Mouse (Mus musculus): ENCODE data around the gene Cab39l. TPM values are rescaled to one million over a fixed set of nuclear protein-coding genes. Genes with fewer than 3 reads are reported as not detected.

Cab39l gene
- polyA plus RNA-seq, 1 experiment: 5.5 TPM

DNA sequence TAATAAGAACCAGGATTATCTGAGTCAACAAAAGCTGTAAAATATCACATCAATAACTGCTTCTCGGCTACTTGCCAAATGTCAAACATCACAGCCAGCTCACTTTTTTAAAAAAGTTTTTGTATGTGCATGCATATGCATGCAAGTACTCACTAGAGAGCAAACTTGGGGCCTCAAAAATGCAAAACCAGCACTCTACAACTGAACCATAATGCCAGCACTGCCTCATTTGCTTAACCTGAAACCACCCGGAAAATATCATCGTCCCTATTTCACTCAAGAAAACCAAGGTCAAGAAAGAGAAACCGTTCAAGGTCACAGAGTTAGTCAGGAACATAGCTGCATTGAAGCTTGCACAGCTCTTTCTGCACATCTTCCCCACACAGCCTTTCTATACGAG lies 135.6 kb downstream of the Cab39l start:
- no peak for TF ChIP-seq POLR2A (IDR thresholded peaks at IDR 0.05; ENCODE audit: control insufficient read depth, extremely low read depth, insufficient read depth, low read length, poor library complexity)
- TF ChIP-seq CTCF (IDR thresholded peaks at IDR 0.05; ENCODE audit: borderline replicate concordance, control insufficient read depth, extremely low read depth, insufficient read depth, low read length, poor library complexity): no peak
- 95% methylated on average over 5 of the region's 5 CpGs for WGBS

DNA sequence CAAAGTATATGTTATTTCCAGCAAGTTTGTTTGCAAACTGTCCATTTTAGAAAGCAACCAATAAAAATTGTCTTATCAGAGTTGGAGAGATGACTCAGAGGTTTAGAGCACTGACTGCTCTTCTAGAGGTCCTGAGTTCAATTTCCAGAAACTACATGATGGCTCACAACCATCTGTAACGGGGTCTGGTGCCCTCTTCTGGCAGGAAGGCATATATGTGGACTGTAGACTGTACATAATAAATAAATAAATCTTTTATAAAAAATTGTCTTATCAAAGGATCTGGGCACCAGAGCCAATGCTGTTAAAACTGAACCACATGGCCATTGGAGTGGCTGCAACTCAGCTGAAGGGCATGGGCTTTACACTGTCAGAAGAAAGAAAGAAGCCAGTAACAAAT lies 149.8 kb downstream of the Cab39l start:
- H3K4me1 ChIP-seq (replicated peaks; ENCODE audit: control insufficient read depth, insufficient read depth, low read length): no peaks in the 10 kb centered on the region
- no peak overlapping the region for H3K27ac ChIP-seq (ENCODE audit: control insufficient read depth, insufficient read depth, low read length)
- peaks cover 46% of the 10 kb centered on the region for H3K36me3 ChIP-seq (ENCODE audit: control insufficient read depth, insufficient read depth, low read length)
- no peaks in the 10 kb centered on the region for H3K27me3 ChIP-seq (ENCODE audit: control insufficient read depth, insufficient read depth, low read length)
- H3K4me3 ChIP-seq (ENCODE audit: control insufficient read depth, insufficient read depth, low read length): no peak overlapping the region
- 76% methylated on average over 1 of the region's 1 CpGs for WGBS
- peak; percentile 34 for DNase-seq
- TF ChIP-seq CTCF (IDR thresholded peaks at IDR 0.05; ENCODE audit: borderline replicate concordance, control insufficient read depth, extremely low read depth, insufficient read depth, low read length, poor library complexity) (no peak), POLR2A (IDR thresholded peaks at IDR 0.05; ENCODE audit: control insufficient read depth, extremely low read depth, insufficient read depth, low read length, poor library complexity) (no peak)

More for the DNA sequence above, 135.6 kb downstream of the Cab39l start:
- Histone ChIP-seq H3K36me3 (ENCODE audit: control insufficient read depth, insufficient read depth, low read length) (peaks cover 35% of the 10 kb centered on the region), H3K4me3 (ENCODE audit: control insufficient read depth, insufficient read depth, low read length) (no peak overlapping the region), H3K4me1 (replicated peaks; ENCODE audit: control insufficient read depth, insufficient read depth, low read length) (no peaks in the 10 kb centered on the region), H3K27me3 (ENCODE audit: control insufficient read depth, insufficient read depth, low read length) (no peaks in the 10 kb centered on the region), H3K27ac (ENCODE audit: control insufficient read depth, insufficient read depth, low read length) (no peak overlapping the region)
- no peak for DNase-seq

DNA sequence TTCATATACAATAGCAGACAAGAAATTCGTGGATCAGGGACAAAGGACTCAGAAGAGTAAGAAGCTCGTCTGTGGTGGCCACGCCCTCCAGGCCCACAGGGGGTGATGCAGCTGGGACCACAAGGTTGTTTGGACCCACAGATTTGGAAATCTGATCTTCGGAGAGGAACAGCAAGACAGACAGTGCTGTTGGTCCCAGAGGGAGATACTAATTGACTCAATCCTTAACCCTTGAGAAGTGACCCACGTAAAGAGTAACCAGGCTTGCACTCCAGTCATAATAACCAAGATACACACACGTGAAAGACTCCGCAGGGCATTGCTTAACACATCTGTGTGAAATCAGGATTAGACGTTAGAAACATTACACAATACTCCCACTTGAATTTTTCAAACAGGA lies 151.1 kb downstream of the Cab39l start:
- WGBS: 94% methylated on average over 8 of the region's 8 CpGs
- no peak for DNase-seq
- Histone ChIP-seq H3K4me3 (ENCODE audit: control insufficient read depth, insufficient read depth, low read length) (no peak overlapping the region), H3K27me3 (ENCODE audit: control insufficient read depth, insufficient read depth, low read length) (no peaks in the 10 kb centered on the region), H3K36me3 (ENCODE audit: control insufficient read depth, insufficient read depth, low read length) (peaks cover 34% of the 10 kb centered on the region), H3K4me1 (replicated peaks; ENCODE audit: control insufficient read depth, insufficient read depth, low read length) (peaks cover 2% of the 10 kb centered on the region), H3K27ac (ENCODE audit: control insufficient read depth, insufficient read depth, low read length) (no peak overlapping the region)
- TF ChIP-seq POLR2A (IDR thresholded peaks at IDR 0.05; ENCODE audit: control insufficient read depth, extremely low read depth, insufficient read depth, low read length, poor library complexity) (no peak), CTCF (IDR thresholded peaks at IDR 0.05; ENCODE audit: borderline replicate concordance, control insufficient read depth, extremely low read depth, insufficient read depth, low read length, poor library complexity) (no peak)

DNA sequence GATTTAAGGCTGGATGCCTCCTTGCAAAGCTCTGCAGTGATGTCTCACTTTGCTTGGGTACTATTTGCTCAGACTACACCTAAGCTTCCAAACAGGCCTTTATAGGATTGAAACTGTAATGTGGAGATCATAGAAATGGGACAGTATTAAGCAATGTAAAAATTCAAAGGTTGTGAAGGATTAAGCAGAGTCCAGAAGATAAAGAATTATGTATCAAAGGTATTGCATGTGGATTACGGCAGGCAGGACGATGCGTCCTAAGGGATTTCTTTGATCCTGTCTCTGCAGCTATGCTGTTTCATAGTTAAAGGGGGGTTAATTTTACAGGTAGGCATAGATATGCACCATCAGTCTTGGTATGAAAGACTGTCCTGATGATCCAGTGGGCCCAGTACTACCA lies 151.8 kb downstream of the Cab39l start:
- H3K27me3 ChIP-seq (ENCODE audit: control insufficient read depth, insufficient read depth, low read length): no peaks in the 10 kb centered on the region
- H3K36me3 ChIP-seq (ENCODE audit: control insufficient read depth, insufficient read depth, low read length): peaks cover 32% of the 10 kb centered on the region
- TF ChIP-seq POLR2A (IDR thresholded peaks at IDR 0.05; ENCODE audit: control insufficient read depth, extremely low read depth, insufficient read depth, low read length, poor library complexity): no peak
- TF ChIP-seq CTCF (IDR thresholded peaks at IDR 0.05; ENCODE audit: borderline replicate concordance, control insufficient read depth, extremely low read depth, insufficient read depth, low read length, poor library complexity): no peak
- no peak for DNase-seq
- no peak overlapping the region for H3K27ac ChIP-seq (ENCODE audit: control insufficient read depth, insufficient read depth, low read length)
- peaks cover 6% of the 10 kb centered on the region for H3K4me1 ChIP-seq (replicated peaks; ENCODE audit: control insufficient read depth, insufficient read depth, low read length)
- H3K4me3 ChIP-seq (ENCODE audit: control insufficient read depth, insufficient read depth, low read length): no peak overlapping the region
- WGBS: 99% methylated on average over 3 of the region's 3 CpGs

DNA sequence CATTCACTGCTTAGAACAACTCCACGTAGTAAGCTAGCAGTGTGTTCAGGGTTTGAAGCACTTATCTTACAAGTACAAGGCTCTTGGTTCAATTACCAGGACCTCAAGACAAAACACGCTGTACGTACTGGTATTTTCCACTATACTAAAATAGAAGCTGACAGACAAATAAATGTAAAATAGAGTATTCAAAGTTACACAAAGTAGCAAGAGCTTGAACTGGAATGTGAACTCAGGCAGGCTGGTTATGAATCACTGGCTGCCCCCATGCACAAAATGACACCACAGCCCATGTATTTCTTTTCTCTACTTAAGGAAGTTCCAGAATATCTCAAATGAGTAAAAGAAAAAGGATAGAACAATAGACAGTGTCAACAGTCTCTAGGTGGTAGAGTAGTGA lies 154.2 kb downstream of the Cab39l start:
- 96% methylated on average over 3 of the region's 3 CpGs for WGBS
- Histone ChIP-seq H3K36me3 (ENCODE audit: control insufficient read depth, insufficient read depth, low read length) (peaks cover 12% of the 10 kb centered on the region), H3K4me1 (replicated peaks; ENCODE audit: control insufficient read depth, insufficient read depth, low read length) (peaks cover 6% of the 10 kb centered on the region), H3K27me3 (ENCODE audit: control insufficient read depth, insufficient read depth, low read length) (no peaks in the 10 kb centered on the region), H3K4me3 (ENCODE audit: control insufficient read depth, insufficient read depth, low read length) (no peak overlapping the region), H3K27ac (ENCODE audit: control insufficient read depth, insufficient read depth, low read length) (no peak overlapping the region)
- TF ChIP-seq POLR2A (IDR thresholded peaks at IDR 0.05; ENCODE audit: control insufficient read depth, extremely low read depth, insufficient read depth, low read length, poor library complexity) (no peak), CTCF (IDR thresholded peaks at IDR 0.05; ENCODE audit: borderline replicate concordance, control insufficient read depth, extremely low read depth, insufficient read depth, low read length, poor library complexity) (no peak)
- DNase-seq: no peak

DNA sequence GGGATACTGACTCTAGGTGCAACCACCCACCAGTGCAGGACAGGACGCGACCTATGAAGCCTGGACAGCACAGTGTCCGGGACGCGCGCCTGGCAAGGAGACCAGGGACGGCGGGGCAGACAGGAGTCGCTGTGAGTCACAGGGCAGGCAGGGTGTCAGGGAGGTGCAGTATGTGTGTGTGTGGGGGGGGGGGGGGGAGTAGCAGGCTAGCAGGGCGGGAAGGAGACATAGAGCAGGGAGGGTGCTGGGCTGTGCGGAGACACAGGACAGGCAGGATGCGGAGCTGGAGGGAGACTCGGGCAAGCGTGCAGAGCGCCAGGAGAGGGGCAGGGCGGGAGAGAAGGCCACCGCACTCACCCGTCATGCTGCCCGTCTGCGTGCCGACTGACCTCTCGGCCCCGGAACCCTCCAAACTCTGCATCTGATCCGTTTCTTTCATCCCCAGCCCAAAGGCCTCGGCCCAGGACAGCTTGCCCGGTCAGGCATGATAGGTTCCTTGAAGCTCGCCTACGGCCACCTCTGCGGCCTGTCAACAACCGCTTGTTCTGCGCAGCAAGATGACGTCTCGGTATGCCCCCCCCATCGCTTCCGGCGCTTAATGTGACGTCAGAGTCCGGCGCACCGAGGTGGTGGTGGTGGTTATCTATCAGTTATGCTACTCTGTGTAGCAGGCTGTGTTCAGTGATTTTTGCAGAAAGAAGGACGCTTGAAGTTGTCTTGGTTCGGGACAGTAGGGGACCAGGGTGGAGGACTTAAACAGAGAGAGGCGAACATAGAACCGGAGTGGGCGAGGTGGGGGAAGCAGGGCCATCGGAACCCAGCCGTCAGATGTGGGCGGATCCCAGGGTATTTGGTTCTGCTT lies 156.9 kb downstream of the Cab39l start, which contains the start of gene Cdadc1:
TSS of gene Cdadc1 (minus strand) at position 562 of the 862 bp plus-strand sequence.
- 0 out of 2 replicates have a peak within 1 kb of the TSS, but pooled peaks have one; percentile 1 for H3K27ac ChIP-seq (ENCODE audit: control insufficient read depth, insufficient read depth, low read length)
- DNase-seq: peak; percentile 96
- H3K36me3 ChIP-seq (ENCODE audit: control insufficient read depth, insufficient read depth, low read length): no peaks in the 10 kb centered on the region
- H3K27me3 ChIP-seq (ENCODE audit: control insufficient read depth, insufficient read depth, low read length): no peaks in the 10 kb centered on the region
- peak within 1 kb of the TSS; percentile 98 for H3K4me3 ChIP-seq (ENCODE audit: control insufficient read depth, insufficient read depth, low read length)
- peaks cover 6% of the 10 kb centered on the region for H3K4me1 ChIP-seq (replicated peaks; ENCODE audit: control insufficient read depth, insufficient read depth, low read length)
- under 1% methylated on average over 47 of the region's 48 CpGs for WGBS
- TF ChIP-seq POLR2A (IDR thresholded peaks at IDR 0.05; ENCODE audit: control insufficient read depth, extremely low read depth, insufficient read depth, low read length, poor library complexity) (peak; percentile 64; the same call in 1 of the 2 replicates), CTCF (IDR thresholded peaks at IDR 0.05; ENCODE audit: borderline replicate concordance, control insufficient read depth, extremely low read depth, insufficient read depth, low read length, poor library complexity) (no peak)

Measured in thymus, adult 2 months (tissue).